17 mouse cellular contexts compared by ENCODE assay signal in genomic region chr5:143651855-143652631, GRCm38 (mm10). TPM values are rescaled to one million over a fixed set of nuclear protein-coding genes. Genes with fewer than 3 reads are reported as not detected.
DNase-seq lines count a peak whose midpoint lies in the region; ATAC-seq and TF ChIP-seq lines count a peak whose summit lies in the region.
"Had no signal": no experiment of that assay in that cellular context is flagged by ENCODE, and none has a peak within 500 bp of the region (broad histone marks: within the 10 kb centered on the region; RNA-seq: fewer than 3 reads in every experiment).

No protein-coding gene starts in this region.

- no peak overlapping the region for H3K4me3 ChIP-seq in hindbrain, postnatal 0 days (ENCODE audit: low read length)
- H3K4me3 ChIP-seq in hindbrain, embryonic 12.5 days, result no peak overlapping the region
- no peak overlapping the region for H3K4me3 ChIP-seq in bone marrow macrophage, adult 2 months (ENCODE audit: insufficient read depth, low read length)
- H3K4me3 ChIP-seq in liver, embryonic 13.5 days (replicated peaks), result no peak overlapping the region
- H3K4me3 ChIP-seq: embryonic facial prominence, embryonic 12.5 days; lung, embryonic 15.5 days; neural tube, embryonic 12.5 days had no signal

- no peaks in the 10 kb centered on the region for H3K4me1 ChIP-seq in hindbrain, postnatal 0 days (ENCODE audit: insufficient read depth, low read length)
- H3K4me1 ChIP-seq in hindbrain, embryonic 12.5 days, result peaks cover 14% of the 10 kb centered on the region
- peaks cover 14% of the 10 kb centered on the region for H3K4me1 ChIP-seq in bone marrow macrophage, adult 2 months (ENCODE audit: control insufficient read depth, insufficient read depth, low read length)
- peaks cover 85% of the 10 kb centered on the region for H3K4me1 ChIP-seq in liver, embryonic 13.5 days (replicated peaks)

- no peaks in the 10 kb centered on the region for H3K36me3 ChIP-seq in hindbrain, postnatal 0 days (ENCODE audit: insufficient read depth, low read length)
- H3K36me3 ChIP-seq in hindbrain, embryonic 12.5 days, result no peaks in the 10 kb centered on the region
- H3K36me3 ChIP-seq in liver, embryonic 13.5 days, result peaks cover 23% of the 10 kb centered on the region
- H3K36me3 ChIP-seq: embryonic facial prominence, embryonic 12.5 days; lung, embryonic 15.5 days; neural tube, embryonic 12.5 days had no signal

- 0 out of 2 replicates have a peak overlapping the region, but pooled peaks have one; percentile 34 for H3K27ac ChIP-seq in hindbrain, postnatal 0 days
- no peak overlapping the region for H3K27ac ChIP-seq in hindbrain, embryonic 12.5 days
- 0 out of 2 replicates have a peak overlapping the region, but pooled peaks have one; percentile 2 for H3K27ac ChIP-seq in bone marrow macrophage, adult 2 months (ENCODE audit: insufficient read depth, low read depth, low read length)
- H3K27ac ChIP-seq in liver, embryonic 13.5 days, result peak overlapping the region; percentile 96
- H3K27ac ChIP-seq: embryonic facial prominence, embryonic 12.5 days; lung, embryonic 15.5 days; neural tube, embryonic 12.5 days had no signal

- DNase-seq in hindbrain, postnatal 0 days (ENCODE audit: low spot score), result no peak
- peak; percentile 63 for DNase-seq in Muller cell, postnatal 12 days (ENCODE audit: inconsistent ontology term)
- no peak for DNase-seq in liver, embryonic 13.5 days
- DNase-seq in right cerebral cortex, adult 2 months (ENCODE audit: low spot score in 2 of 2), result no peak
- DNase-seq: adrenal gland, postnatal 25 days; gastrocnemius, postnatal 14 days; heart, postnatal 4 days; kidney, adult 8-10 months; thymus, postnatal 25 days had no signal

- H3K9me3 ChIP-seq in hindbrain, postnatal 0 days (ENCODE audit: low read length), result no peaks in the 10 kb centered on the region
- no peaks in the 10 kb centered on the region for H3K9me3 ChIP-seq in hindbrain, embryonic 12.5 days (replicated peaks)
- 0 out of 2 replicates have a peak, but pooled peaks cover 4% of the 10 kb centered on the region for H3K9me3 ChIP-seq in liver, embryonic 13.5 days (replicated peaks)
- H3K9me3 ChIP-seq: embryonic facial prominence, embryonic 12.5 days; lung, embryonic 15.5 days had no signal

- no peak for TF ChIP-seq POLR2A in bone marrow macrophage, adult 2 months (IDR thresholded peaks at IDR 0.05; ENCODE audit: borderline replicate concordance, low read depth, low read length)

- H3K9ac ChIP-seq in hindbrain, postnatal 0 days (replicated peaks; ENCODE audit: low read length), result no peak overlapping the region
- H3K9ac ChIP-seq in hindbrain, embryonic 12.5 days, result no peak overlapping the region
- H3K9ac ChIP-seq in liver, embryonic 13.5 days, result peak overlapping the region; percentile 31
- H3K9ac ChIP-seq: embryonic facial prominence, embryonic 12.5 days; lung, embryonic 15.5 days; neural tube, embryonic 12.5 days had no signal

- WGBS in hindbrain, postnatal 0 days, result 67% methylated on average over 8 of the region's 8 CpGs
- 80% methylated on average over 8 of the region's 8 CpGs for WGBS in hindbrain, embryonic 12.5 days
- WGBS in liver, embryonic 13.5 days (ENCODE audit: insufficient replicate concordance), result 71% methylated on average over 8 of the region's 8 CpGs

- H3K27me3 ChIP-seq in hindbrain, postnatal 0 days (ENCODE audit: insufficient read depth, low read length), result no peaks in the 10 kb centered on the region
- H3K27me3 ChIP-seq in hindbrain, embryonic 12.5 days, result no peaks in the 10 kb centered on the region
- H3K27me3 ChIP-seq in liver, embryonic 13.5 days, result no peaks in the 10 kb centered on the region
- H3K27me3 ChIP-seq: embryonic facial prominence, embryonic 12.5 days; lung, embryonic 15.5 days; neural tube, embryonic 12.5 days had no signal

- no peak overlapping the region for H3K4me2 ChIP-seq in hindbrain, postnatal 0 days (ENCODE audit: low read depth, low read length)
- no peak overlapping the region for H3K4me2 ChIP-seq in hindbrain, embryonic 12.5 days (replicated peaks)
- no peak overlapping the region for H3K4me2 ChIP-seq in liver, embryonic 13.5 days
- H3K4me2 ChIP-seq: embryonic facial prominence, embryonic 12.5 days; lung, embryonic 15.5 days; neural tube, embryonic 12.5 days had no signal

- no peak for ATAC-seq in hindbrain, postnatal 0 days
- no peak for ATAC-seq in hindbrain, embryonic 12.5 days (ENCODE audit: low FRiP score)
- ATAC-seq in liver, embryonic 13.5 days (ENCODE audit: low read depth), result no peak
- no peak for ATAC-seq in megakaryocyte progenitor cell, adult 5-6 weeks (replicated peaks; ENCODE audit: poor library complexity)
- ATAC-seq: CD4-positive, CD25-positive, alpha-beta regulatory T cell, adult 4 months; midbrain, embryonic 16.5 days had no signal

- no peak for TF ChIP-seq CTCF in hindbrain, postnatal 0 days (IDR thresholded peaks at IDR 0.05; ENCODE audit: low read depth)
- no peak for TF ChIP-seq CTCF in bone marrow macrophage, adult 2 months (IDR thresholded peaks at IDR 0.05; ENCODE audit: low read depth, low read length)

RNA-seq across cellular contexts. Expression of gene Cyth3, which starts 29.8 kb away (rescaled TPM):
- 43.3 and 43.6 TPM in 2 replicates for total RNA-seq in hindbrain, postnatal 0 days (2014; rRNA removed)
- 35.5 and 36.3 TPM in 2 replicates for polyA plus RNA-seq in hindbrain, postnatal 0 days (2015; fragmentation: Nextera tagmentation; extraction: Ambion mirVana)
- 39.8 and 46.1 TPM in 2 replicates for polyA plus RNA-seq in hindbrain, embryonic 12.5 days (2016; fragmentation: Nextera tagmentation; extraction: Ambion mirVana)
- polyA plus RNA-seq in bone marrow macrophage, adult 2 months (2012; ENCODE audit: insufficient read depth, insufficient read length, missing spikeins), result 21.0 and 26.1 TPM in 2 replicates
- 35.0 and 42.2 TPM in 2 replicates for polyA plus RNA-seq in liver, embryonic 13.5 days (2015; fragmentation: Nextera tagmentation; extraction: Ambion mirVana)
- total RNA-seq in megakaryocyte progenitor cell, adult 5-6 weeks (2015), result 10.4 and 15.7 TPM in 2 replicates
- total RNA-seq in megakaryocyte progenitor cell, adult 5-6 weeks (2017), result 8.8 and 17.4 TPM in 2 replicates
